Mouse (Mus musculus): ENCODE data around the gene Pxmp2. TPM values are rescaled to one million over a fixed set of nuclear protein-coding genes. Genes with fewer than 3 reads are reported as not detected.
A peak's percentile ranks its signal among the peaks of the same experiment; 100 is the strongest.

Gene Pxmp2
- 4.2 and 8.6 TPM in 2 replicates for total RNA-seq (2015; ENCODE audit: low replicate concordance)
- total RNA-seq (2017; ENCODE audit: low replicate concordance) = 0.94 and 3.6 TPM in 2 replicates

DNA sequence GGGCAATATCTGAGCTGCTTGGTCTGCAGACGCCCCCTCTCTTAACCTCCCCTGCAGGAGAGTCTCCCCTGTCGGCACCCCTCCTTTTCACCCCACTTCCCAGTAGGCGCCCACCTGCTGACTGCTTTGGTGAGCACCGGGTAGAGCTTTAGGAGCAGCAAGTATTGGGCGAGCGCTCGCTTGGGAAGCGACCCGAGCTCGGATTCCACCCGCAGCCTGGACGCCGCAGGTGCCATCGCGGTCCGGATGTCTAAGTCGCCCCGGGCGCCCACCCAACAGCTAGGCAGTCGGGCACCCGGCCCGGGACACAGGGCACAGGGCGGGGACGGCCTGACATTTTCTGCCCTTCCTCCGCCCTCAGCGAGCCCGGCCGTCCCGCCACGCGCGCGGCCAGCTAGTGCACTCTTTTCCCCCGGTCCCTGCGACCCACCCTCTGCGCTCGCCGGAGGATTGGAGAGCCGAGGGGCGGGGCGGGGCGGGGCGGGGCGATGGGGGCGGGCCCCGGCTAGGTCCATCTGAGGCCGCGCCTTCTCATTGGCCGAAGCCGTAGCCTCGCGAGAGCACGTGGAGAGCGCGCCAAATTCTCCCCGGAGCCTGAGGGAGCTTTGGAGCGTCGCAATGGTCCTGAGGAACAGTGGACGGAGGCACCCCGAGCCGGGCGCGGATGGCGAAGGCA is at the start of gene Pxmp2, which contains the start of gene Pole:
TSS of gene Pxmp2 (minus strand) at position 417 of the 676 bp plus-strand sequence.
TSS of gene Pole (plus strand) at position 537 of the 676 bp plus-strand sequence.
- ATAC-seq (replicated peaks; ENCODE audit: low FRiP score, poor library complexity, severe bottlenecking) = peak; percentile 89

DNA sequence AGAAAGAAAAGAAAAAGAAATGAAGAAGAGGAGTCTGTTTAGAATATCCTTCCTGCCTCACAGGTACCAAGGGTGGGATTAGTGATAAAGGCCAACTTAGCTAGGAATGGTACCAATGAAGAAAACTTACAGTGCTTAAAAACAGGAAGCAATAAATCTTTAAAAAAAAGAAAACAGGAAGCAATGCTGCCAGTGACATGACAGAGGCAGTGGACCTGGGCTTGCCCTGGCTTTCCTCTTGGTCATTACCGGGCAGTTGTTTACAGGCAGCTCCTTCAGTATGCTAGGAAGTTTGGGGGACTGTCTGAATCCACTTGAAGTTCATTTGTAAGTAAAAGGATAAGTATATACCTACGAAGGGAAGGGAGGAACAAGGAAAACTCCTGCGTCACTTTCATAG is 44.5 kb upstream of the Pxmp2 start:
- ATAC-seq (replicated peaks; ENCODE audit: low FRiP score, poor library complexity, severe bottlenecking) = no peak

DNA sequence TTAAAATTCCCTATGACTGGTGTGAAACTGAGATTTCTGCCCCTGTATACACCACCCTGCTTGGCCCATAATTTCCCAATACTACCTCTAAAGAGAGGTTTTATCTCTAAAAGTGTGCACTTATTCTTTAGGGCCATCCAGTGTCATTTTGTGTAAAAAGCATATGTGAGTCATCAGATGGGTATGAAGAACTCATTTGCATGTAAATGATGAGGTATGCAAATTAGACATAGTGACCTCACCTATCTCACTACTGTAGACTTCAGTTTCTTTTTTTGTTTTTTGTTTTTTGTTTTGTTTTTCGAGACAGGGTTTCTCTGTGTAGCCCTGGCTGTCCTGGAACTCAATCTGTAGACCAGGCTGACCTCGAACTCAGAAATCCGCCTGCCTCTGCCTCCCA is 27.1 kb upstream of the Pxmp2 start:
- no peak for ATAC-seq (replicated peaks; ENCODE audit: low FRiP score, poor library complexity, severe bottlenecking)

DNA sequence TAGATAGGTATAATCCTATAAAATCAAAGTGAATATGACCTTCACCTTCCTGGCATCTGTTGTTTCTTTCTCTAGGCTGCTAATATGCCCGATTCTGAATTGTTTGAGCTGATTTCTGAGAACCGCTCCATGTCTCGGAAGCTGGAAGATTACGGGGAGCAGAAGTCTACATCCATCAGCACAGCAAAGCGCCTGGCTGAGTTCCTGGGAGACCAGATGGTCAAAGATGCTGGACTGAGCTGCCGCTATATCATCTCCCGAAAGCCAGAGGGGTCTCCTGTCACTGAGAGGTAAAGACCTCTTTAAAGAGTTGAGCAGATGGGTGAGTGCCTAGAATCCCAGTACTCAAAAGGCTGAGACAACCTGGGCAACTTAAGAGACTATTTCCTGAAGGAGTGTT is 22.9 kb upstream of the Pxmp2 start:
- no peak for ATAC-seq (replicated peaks; ENCODE audit: low FRiP score, poor library complexity, severe bottlenecking)

DNA sequence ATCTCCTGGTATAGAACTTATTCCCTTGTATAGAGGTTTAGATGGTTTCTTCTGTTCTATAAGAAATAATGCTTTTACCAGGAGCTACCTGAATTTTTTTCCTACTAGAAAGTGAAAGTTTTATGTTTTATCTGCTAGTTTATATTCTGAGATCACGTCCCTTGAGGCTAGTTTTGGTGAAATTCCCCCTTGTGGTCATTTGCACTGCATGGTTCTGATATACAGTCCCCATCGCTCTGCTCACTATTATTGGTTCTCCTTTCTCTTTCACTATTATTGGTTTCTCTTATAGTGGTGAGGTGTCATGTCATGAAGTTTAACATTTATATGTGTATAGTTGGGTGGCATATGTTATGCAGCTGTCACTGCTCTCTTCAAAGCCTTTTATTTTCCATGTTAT is 14.6 kb upstream of the Pxmp2 start:
- ATAC-seq (replicated peaks; ENCODE audit: low FRiP score, poor library complexity, severe bottlenecking) = no peak

DNA sequence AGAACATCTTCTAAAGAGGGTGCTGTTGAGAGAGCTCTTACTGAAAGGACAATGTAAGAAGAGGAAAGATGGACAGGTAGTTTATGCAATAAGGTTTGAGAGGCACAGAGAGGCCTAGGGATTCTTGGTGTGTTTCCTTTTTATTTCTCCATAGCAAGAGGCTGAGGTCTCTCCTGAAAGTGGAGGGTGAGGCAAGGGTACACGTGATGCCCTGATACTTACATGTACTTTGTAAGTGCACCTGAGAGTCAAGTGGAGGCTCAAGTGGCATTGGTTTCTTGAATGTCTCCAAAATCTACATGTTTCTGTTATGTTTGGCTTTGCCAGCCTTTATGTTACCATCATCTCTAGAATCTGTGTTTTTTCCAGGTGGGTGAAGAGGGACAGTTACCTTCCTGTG is 10.7 kb upstream of the Pxmp2 start:
- no peak for ATAC-seq (replicated peaks; ENCODE audit: low FRiP score, poor library complexity, severe bottlenecking)

DNA sequence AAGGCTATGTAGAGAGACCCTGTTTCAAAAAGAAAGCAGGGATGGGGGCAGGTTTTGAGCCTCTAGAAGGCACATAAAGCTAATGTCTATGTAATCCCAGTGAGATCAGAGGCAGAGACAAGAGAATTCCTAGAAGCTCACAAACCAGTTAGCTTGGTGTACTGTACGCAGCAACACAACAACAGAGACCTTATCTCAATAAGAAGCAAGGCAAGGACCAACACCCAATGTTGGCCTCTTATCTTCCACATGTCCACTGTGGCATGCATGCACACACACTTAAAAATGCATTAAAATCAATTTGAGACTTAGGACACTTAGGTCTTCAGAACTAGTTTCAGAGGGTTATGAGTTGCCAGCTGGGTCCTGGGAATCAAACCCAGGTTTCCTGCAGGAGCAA is 5.7 kb upstream of the Pxmp2 start:
- no peak for ATAC-seq (replicated peaks; ENCODE audit: low FRiP score, poor library complexity, severe bottlenecking)

DNA sequence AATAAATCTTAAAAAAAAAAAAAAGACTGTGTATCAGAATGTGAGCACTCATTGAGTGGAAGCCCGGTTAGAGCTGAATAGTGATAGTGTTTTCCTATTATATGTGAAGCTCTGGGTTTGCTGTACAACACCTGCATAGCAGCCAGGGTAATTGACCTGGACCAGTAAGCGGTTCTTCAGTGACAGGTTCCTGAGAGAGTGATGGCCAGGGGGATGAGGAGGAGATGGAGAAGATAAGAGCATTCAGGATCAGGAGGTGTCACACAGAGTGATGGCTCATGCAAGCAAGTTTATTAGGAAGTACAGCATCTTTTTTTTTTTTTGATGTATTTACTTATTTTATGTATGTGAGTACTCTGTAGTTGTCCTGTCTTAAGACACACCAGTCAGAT is 1.1 kb upstream of the Pxmp2 start:
- no peak for ATAC-seq (replicated peaks; ENCODE audit: low FRiP score, poor library complexity, severe bottlenecking)

DNA sequence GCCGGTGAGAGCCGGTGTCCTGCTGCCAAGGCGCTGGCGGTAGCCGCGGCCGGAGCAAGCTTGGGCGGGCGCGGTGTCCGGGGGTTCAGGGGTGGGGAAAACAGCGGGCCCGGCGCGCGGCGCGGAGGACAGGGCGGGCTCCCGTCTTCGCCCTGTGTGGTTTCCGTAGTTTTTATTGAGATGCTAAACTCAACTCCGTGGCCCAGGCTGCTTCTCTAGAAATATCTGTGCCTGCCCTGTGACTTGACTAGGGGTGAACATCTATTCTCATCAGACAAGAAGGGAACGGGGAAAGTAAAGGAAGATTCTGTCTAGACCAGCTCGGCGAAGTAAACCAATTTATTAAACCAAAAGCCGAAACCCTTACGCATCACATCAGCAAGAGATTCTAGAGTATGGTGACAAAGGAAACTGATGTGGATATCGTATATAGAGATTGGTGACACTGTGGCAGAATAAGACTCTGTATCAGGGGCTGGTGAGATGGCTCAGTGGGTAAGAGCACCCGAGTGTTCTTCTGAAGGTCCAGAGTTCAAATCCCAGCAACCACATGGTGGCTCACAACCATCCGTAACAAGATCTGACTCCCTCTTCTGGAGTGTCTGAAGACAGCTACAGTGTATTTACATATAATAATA is 579 bp upstream of the Pxmp2 start:
- peak; percentile 58 for ATAC-seq (replicated peaks; ENCODE audit: low FRiP score, poor library complexity, severe bottlenecking)

DNA sequence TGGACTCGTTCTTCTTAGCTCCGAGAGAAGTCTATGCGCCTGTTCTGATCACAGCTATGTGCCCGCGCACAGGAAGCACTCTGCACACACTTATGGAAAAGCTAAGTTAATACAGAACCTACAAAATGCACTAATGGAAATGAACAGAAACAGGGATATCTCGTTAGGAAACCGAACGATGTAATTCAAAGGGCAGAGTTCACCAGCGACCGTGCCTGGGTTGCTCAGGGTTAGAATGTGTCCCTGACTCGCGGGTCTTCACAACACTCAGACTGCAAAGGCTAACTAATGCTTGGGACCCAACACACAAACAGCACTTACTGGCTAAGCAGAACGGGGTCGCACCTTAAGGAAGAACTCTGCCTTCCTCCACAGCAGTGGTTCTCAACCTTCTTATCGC is 830 bp downstream of the Pxmp2 start:
- ATAC-seq (replicated peaks; ENCODE audit: low FRiP score, poor library complexity, severe bottlenecking) = peak; percentile 12; the same call in 1 of the 2 replicates

DNA sequence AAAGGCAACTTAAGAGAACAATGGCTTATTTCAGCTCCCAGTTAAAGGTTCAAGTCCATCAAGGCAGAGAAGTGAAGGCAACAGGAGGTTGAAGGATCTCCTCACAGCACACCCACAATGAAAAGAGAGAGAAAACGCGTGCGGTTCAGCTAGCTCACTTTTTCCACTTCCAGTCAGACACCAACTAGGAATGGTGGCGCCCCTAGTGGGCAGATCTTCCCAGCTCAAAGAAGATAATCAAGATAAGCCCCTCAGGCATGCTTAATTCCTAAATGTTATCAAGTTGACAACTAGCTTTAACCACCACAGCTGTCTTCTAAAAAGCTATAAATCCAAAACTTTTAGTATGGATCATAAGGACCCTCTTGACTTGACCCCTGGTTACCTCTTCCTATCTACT is 1.4 kb downstream of the Pxmp2 start:
- ATAC-seq (replicated peaks; ENCODE audit: low FRiP score, poor library complexity, severe bottlenecking) = peak; percentile 48

DNA sequence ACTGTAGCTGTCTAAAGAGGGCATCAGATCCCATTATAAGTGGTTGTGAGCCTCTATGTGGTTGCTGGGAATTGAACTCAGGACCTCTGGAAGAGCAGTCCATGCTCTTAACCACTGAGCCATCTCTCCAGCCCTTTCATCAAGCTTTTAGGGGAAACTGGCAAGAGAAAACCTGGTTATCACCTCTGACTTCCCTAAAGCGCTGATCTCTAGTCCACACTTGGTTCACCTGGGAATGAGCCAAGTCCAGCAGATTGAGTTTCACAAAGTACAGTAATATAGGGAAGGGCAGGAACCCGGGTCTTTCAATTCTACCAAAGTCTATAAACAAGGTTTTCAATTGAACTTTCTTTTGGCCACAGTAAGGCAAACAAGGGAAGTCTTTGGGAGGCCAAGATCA is 4.0 kb downstream of the Pxmp2 start:
- no peak for ATAC-seq (replicated peaks; ENCODE audit: low FRiP score, poor library complexity, severe bottlenecking)

DNA sequence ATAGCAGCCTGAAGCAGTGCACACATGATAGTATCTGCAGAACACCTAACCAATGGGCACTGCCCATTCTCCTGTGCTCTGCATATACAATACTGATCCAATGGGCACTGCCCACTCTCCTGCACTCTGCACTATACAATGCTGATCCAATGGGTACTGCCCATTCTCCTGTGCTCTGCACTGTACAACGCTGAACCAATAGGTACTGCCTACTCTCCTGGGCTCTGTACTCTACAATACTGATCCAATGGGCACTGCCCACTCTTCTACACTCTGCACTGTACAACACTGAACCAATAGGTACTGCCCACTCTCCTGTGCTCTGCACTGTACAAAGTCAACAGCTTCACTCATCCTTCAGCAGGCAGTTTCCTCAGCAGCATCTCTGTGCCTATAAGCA is 9.1 kb downstream of the Pxmp2 start:
- no peak for ATAC-seq (replicated peaks; ENCODE audit: low FRiP score, poor library complexity, severe bottlenecking)

DNA sequence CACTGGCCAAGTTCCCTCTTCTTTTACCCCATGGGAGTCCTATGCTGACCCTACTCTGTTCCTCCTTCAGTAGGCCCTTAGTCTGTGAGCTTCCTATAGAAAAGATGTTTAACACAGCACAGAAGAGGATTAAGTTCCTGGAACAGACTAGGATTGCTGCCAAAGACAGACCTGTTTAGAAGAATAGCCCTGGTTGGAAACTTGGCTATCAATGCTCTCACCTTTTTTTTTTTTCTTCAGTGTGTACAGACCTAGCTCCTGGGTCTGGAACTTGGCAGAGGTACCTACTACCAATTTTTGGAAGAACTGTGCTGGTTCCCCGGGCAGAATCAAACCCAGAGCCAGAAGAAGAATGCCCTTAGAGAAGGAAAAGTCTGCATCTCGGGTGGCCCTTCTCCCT is 9.6 kb downstream of the Pxmp2 start:
- no peak for ATAC-seq (replicated peaks; ENCODE audit: low FRiP score, poor library complexity, severe bottlenecking)

DNA sequence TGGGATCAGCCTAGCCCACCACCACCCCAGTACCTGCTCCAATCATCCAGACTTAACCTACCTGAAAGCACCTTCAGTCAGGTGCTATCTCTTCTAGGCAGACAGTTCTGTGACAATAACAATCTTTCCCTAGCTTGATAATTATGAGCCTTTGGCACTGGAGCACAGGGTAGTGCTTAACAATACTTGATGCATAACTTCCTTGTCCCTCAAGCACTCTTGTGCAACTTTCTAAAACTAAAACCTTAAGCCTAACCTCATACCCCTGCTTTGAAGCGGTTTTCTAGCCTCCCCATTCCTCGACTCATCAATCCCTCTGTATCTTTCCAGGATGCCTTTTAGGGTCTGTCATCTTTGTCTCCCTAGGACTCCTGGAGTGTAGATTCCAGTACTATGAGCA is 11.1 kb downstream of the Pxmp2 start:
- no peak for ATAC-seq (replicated peaks; ENCODE audit: low FRiP score, poor library complexity, severe bottlenecking)

DNA sequence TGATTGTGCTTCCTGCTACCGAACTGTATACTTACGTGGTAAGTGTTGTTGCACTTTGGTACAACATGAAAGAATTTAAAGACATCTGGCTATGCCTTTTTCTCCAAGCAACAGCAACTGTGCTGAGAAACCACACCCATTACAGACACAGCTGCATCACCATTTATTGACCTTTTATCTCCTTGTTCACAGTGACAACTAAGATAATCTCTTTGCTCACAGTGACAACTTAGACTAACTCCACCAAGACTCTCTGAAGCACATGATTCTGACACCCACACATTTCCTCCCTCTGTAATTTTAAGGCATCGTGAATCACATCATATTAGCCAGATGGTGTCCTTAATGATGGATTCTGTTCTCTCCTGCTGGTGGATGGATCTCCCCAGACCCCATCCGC is 11.8 kb downstream of the Pxmp2 start:
- no peak for ATAC-seq (replicated peaks; ENCODE audit: low FRiP score, poor library complexity, severe bottlenecking)

DNA sequence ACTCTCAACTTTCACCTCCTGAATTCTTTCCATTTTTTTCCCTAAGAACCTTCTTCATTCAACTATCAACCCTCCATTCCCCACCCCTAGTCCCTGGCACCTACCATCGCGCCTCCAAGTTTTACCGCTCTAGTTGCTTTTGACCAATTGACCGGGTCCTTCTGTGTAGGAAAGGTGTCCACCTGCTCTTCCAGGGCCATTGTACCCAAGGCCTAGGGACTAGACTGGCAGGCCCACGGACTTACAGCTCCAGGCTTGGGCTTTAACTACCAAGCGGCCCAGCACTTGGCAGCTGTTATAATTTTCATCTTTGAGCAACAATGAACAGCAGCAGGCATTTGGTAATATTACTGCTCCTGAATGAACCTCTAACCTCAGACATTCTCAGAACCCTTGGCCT is 15.7 kb downstream of the Pxmp2 start:
- no peak for ATAC-seq (replicated peaks; ENCODE audit: low FRiP score, poor library complexity, severe bottlenecking)

DNA sequence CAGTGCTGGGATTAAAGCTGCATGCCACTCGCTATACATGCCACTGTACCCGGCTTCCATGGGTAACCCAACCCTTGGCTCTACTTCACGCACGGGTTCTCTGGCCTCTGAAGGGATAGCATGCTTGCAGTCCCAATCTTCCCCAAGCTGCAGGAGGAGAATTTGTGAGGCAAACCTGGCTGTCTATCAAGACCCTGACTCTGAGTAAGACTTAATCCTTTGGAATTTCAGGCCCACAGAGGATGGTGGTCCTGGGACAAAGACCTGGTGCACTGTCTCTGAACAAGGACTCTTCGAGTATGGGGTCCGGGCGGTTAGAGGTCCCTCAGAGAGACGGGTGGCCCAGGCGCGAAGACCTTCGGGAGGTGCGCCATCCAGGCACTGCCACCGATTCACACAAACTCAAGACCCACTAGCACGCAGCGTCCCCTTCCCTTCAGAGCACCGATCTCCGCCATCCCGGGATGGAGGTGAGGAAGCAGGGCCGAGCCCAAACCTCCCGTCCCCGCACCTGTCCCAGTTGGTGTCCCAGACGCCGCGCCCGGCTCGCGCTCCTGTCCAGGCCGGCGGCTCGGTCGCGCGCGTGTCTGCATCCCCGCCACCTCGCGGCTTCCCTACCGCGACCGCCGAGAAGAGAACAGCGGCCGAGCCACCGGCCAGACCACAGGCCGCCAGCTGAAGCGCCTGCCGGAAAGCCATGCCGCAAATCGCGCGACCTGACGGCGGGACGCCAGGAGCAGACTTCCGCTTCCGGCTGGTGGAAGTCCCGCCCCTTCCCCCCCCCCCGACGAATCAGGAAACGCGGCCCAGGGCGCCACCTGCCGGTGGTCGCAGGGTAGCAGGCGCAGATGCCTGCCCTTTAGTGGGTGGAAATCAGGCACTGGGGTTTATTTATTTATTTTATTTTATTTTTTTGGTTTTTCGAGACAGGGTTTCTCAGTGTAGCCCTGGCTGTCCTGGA is 16.6 kb downstream of the Pxmp2 start, which contains the start of gene Pgam5:
TSS of gene Pgam5 (minus strand) at position 773 of the 961 bp plus-strand sequence.
- peak; percentile 90 for ATAC-seq (replicated peaks; ENCODE audit: low FRiP score, poor library complexity, severe bottlenecking)

DNA sequence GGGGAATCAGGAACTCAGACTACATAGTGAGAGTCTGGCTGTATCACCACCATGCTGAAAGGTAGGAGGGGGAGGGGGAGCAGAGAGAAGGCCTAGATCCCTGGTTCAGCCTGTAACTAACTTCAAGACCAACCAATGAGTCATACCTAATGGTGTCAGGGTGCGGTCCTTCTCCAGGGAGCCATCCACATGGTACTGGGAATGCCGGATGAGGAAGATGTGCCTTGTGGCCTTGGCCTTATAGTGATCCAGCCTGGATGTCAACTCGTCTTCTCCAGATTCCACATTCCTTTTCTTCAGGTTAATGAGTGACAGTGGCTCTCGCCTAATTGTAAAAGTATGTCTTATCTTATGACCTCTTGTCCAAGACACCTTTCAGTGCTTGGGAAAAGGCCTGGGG is 19.0 kb downstream of the Pxmp2 start:
- ATAC-seq (replicated peaks; ENCODE audit: low FRiP score, poor library complexity, severe bottlenecking) = no peak

DNA sequence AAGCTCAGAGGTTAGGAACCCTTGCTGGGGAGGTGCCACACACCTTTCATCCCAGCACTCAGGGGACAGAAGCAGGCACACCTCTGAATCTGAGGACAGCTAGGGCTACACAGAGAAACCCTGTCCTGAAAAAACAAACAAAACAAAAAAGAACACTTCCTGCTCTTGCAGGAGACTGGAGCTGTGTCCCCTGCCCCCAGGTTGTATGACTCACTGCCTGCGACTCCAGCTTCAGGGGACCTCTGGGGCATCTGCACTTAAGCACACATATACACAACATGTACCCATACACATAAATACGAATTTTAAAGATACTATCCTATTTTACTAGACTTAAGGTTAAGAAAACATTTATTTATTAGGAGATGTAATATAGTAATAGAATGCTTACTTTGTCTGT is 41.9 kb downstream of the Pxmp2 start:
- no peak for ATAC-seq (replicated peaks; ENCODE audit: low FRiP score, poor library complexity, severe bottlenecking)
